Mouse (Mus musculus): ENCODE data around the gene Dot1l.

GRCm38 (mm10) chr10:80808985-80809632, 54.1 kb downstream of the Dot1l start:
- TF ChIP-seq ZNF384 (IDR thresholded peaks at IDR 0.05; ENCODE audit: low read depth, low read length) (no peak), HCFC1 (IDR thresholded peaks at IDR 0.05; ENCODE audit: borderline replicate concordance, insufficient read depth, low read length) (no peak), ZC3H11A (IDR thresholded peaks at IDR 0.05; ENCODE audit: borderline replicate concordance, low read depth, low read length) (no peak), MAFK (IDR thresholded peaks at IDR 0.05; ENCODE audit: insufficient read depth, low read depth, low read length) (no peak)
